Mouse (Mus musculus) forebrain, embryonic 11.5 days (tissue): ENCODE data around the gene Sat2. TPM values are rescaled to one million over a fixed set of nuclear protein-coding genes. Genes with fewer than 3 reads are reported as not detected.

Experiments used
- ATAC-seq: fragments of 200-750 bp; cut with Nextera tagmentation; replicated peaks from 2 replicates; pipeline ENCODE4 v1.8.0; 2017; ENCODE audit warnings: moderate TSS enrichment; ENCODE audit not compliant: low FRiP score
- DNase-seq: peaks from one replicate; pipeline ENCODE4 v3.0.0-alpha.2; 2017; ENCODE audit warnings: low spot score
- H3K27ac ChIP-seq: fragments of 300-500 bp; sonication (generic); 2 replicates; pipeline ENCODE4 v1.5.1; 2014; ENCODE audit warnings: low read depth, low read length
- H3K27me3 ChIP-seq: fragments of 300-500 bp; sonication (generic); 2 replicates; pipeline ENCODE4 v1.6.1; 2014; ENCODE audit warnings: mild to moderate bottlenecking, low read length, mixed read lengths; ENCODE audit not compliant: control insufficient read depth, insufficient read depth
- H3K36me3 ChIP-seq: fragments of 300-500 bp; sonication (generic); 2 replicates; pipeline ENCODE4 v1.6.1; 2014; ENCODE audit warnings: mild to moderate bottlenecking, low read length, moderate library complexity, mixed read lengths; ENCODE audit not compliant: control insufficient read depth, insufficient read depth
- H3K4me1 ChIP-seq: fragments of 300-500 bp; sonication (generic); replicated peaks from 2 replicates; pipeline ENCODE4 v1.6.1; 2014; ENCODE audit warnings: low read length, mixed read lengths; ENCODE audit not compliant: control insufficient read depth, insufficient read depth
- H3K4me2 ChIP-seq: fragments of 300-500 bp; sonication (generic); 2 replicates; pipeline ENCODE4 v1.6.1; 2014; ENCODE audit warnings: low read depth, mild to moderate bottlenecking, low read length, moderate library complexity, mixed read lengths; ENCODE audit not compliant: severe bottlenecking
- H3K4me3 ChIP-seq: fragments of 300-500 bp; sonication (generic); 2 replicates; pipeline ENCODE4 v1.5.1; 2014; ENCODE audit warnings: low read depth, low read length
- H3K9ac ChIP-seq: fragments of 300-500 bp; sonication (generic); 2 replicates; pipeline ENCODE4 v1.6.1; 2014; ENCODE audit warnings: low read length
- H3K9me3 ChIP-seq: fragments of 300-500 bp; sonication (generic); 2 replicates; pipeline ENCODE4 v1.6.1; 2016; ENCODE audit warnings: low read length, mixed read lengths; ENCODE audit not compliant: control insufficient read depth
- WGBS: fragments of 180-500 bp; shearing (Covaris S2); extraction: QIAGEN DNeasy Blood & Tissue Kit; methylation state at CpG from one replicate; pipeline ENCODE4 v1.1.7; 2014; 5-methylcytosine and 5-hydroxymethylcytosine counted together
- polyA plus RNA-seq: library from polyadenylated mRNA; unstranded; fragments of >200 nt; fragmentation: Nextera tagmentation; extraction: Ambion mirVana; gene quantifications from 2 replicates; pipeline ENCODE4 v1.2.1, GENCODE M21; 2014

Sat2 gene
- polyA plus RNA-seq, 1 experiment from 2014 or later: 17.7 TPM

DNA sequence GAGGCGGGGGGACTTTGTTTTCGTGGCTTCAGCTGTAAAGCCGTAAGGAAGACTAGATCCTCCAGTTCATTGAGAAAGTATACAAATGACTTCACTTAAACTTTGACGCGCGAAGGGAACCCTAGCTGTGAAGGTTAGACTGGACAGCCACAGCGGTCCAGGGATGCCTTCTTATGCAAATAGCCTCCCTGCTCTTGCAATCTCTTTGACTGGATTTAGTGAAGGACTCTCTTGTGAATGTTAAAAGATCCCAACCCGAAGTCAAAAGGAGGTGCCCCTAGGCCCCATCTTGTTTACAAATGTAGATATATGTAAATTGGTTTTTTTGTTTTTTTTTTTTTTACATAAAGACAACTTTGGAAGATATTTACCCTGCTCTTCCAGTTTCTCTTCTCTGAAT lies 40.0 kb upstream of the Sat2 start:
- Histone ChIP-seq H3K4me2 (peak overlapping the region; percentile 69), H3K4me3 (peak overlapping the region; percentile 81), H3K36me3 (no peaks in the 10 kb centered on the region), H3K9me3 (no peaks in the 10 kb centered on the region), H3K27ac (peak overlapping the region; percentile 84; the same call in 1 of the 2 replicates), H3K27me3 (no peaks in the 10 kb centered on the region), H3K4me1 (peaks cover 13% of the 10 kb centered on the region), H3K9ac (peak overlapping the region; percentile 77)
- ATAC-seq: no peak
- WGBS: 1% methylated on average over 8 of the region's 8 CpGs
- no peak for DNase-seq

- H3K9ac ChIP-seq: no peak overlapping the region
- WGBS: 67% methylated on average over 9 of the region's 9 CpGs
Measured at GRCm38 (mm10) chr11:69582230-69582805, 39.5 kb upstream of the Sat2 start.

GRCm38 (mm10) chr11:69584008-69584407 lies 37.8 kb upstream of the Sat2 start:
- DNase-seq (no peak), ATAC-seq (no peak)
- Histone ChIP-seq H3K9me3 (no peaks in the 10 kb centered on the region), H3K9ac (no peak overlapping the region), H3K27ac (no peak overlapping the region), H3K4me3 (no peak overlapping the region), H3K27me3 (no peaks in the 10 kb centered on the region), H3K4me1 (no peaks in the 10 kb centered on the region; the same call in 1 of the 2 replicates), H3K36me3 (peaks cover under 1% of the 10 kb centered on the region; the same call in 1 of the 2 replicates), H3K4me2 (no peak overlapping the region)
- WGBS: 92% methylated on average over 7 of the region's 7 CpGs

More at GRCm38 (mm10) chr11:69582230-69582805, 39.5 kb upstream of the Sat2 start:
- peaks cover 9% of the 10 kb centered on the region for H3K4me1 ChIP-seq
- peak overlapping the region; percentile 81 for H3K4me3 ChIP-seq
- H3K27me3 ChIP-seq: no peaks in the 10 kb centered on the region
- no peaks in the 10 kb centered on the region for H3K36me3 ChIP-seq
- DNase-seq (no peak), ATAC-seq (no peak)
- H3K4me2 ChIP-seq: peak overlapping the region; percentile 69
- H3K9me3 ChIP-seq: no peaks in the 10 kb centered on the region
- H3K27ac ChIP-seq: no peak overlapping the region

DNA sequence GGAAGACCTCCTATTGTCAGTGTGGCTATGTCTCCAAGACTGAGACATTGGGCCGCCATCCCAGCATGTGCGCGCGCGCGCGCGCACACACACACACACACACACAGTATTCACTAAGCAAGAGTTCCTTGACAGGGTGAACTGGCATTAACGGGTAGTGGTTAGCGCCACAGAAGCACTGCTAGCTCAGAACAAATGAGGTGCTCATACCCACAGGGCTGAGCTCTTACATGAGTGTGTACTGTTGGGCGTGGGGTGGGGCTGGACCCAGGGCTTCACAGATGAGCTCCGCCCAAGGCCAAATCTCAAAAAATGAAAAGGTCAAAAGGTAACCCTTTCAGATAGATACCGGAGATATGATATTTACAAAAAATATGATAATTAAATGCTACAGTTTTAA lies 36.9 kb upstream of the Sat2 start:
- peaks cover 5% of the 10 kb centered on the region for H3K36me3 ChIP-seq

GRCm38 (mm10) chr11:69585718-69586325 lies 36.0 kb upstream of the Sat2 start:
- H3K4me2 ChIP-seq: no peak overlapping the region
- peaks cover 7% of the 10 kb centered on the region for H3K36me3 ChIP-seq
- no peak for DNase-seq
- H3K27ac ChIP-seq: no peak overlapping the region
- no peaks in the 10 kb centered on the region for H3K9me3 ChIP-seq
- H3K4me1 ChIP-seq: no peaks in the 10 kb centered on the region; the same call in 1 of the 2 replicates
- H3K27me3 ChIP-seq: no peaks in the 10 kb centered on the region
- H3K9ac ChIP-seq: no peak overlapping the region
- WGBS: 89% methylated on average over 7 of the region's 7 CpGs
- H3K4me3 ChIP-seq: no peak overlapping the region
- ATAC-seq: no peak

More for the DNA sequence above, 36.9 kb upstream of the Sat2 start:
- Histone ChIP-seq H3K4me2 (no peak overlapping the region), H3K9me3 (no peaks in the 10 kb centered on the region), H3K4me1 (no peaks in the 10 kb centered on the region; the same call in 1 of the 2 replicates), H3K9ac (no peak overlapping the region), H3K27ac (no peak overlapping the region), H3K4me3 (no peak overlapping the region), H3K27me3 (no peaks in the 10 kb centered on the region)
- 95% methylated on average over 13 of the region's 13 CpGs for WGBS
- DNase-seq: no peak
- no peak for ATAC-seq

GRCm38 (mm10) chr11:69589207-69589834 lies 32.5 kb upstream of the Sat2 start:
- Histone ChIP-seq H3K27me3 (no peaks in the 10 kb centered on the region), H3K4me2 (no peak overlapping the region), H3K27ac (no peak overlapping the region), H3K4me1 (no peaks in the 10 kb centered on the region), H3K9ac (no peak overlapping the region), H3K9me3 (no peaks in the 10 kb centered on the region), H3K4me3 (no peak overlapping the region), H3K36me3 (peaks cover 11% of the 10 kb centered on the region)
- ATAC-seq (no peak), DNase-seq (no peak)
- 91% methylated on average over 22 of the region's 22 CpGs for WGBS

DNA sequence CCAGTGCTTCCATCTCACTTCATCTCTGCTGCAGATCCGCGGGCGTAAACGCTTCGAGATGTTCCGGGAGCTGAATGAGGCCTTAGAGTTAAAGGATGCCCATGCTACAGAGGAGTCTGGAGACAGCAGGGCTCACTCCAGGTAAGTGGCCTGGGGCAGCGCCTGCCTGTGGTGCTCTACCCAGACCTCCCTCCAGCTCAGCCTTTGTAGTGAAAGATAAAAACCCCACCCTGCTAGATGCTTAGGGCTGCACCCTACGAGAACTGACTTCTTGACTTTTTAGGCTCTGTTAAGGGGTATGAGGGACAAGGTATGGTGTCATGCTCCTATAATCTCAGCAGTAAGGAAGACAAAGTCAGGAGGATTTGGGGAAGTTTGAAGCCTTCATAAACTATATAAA lies 31.2 kb upstream of the Sat2 start:
- no peak overlapping the region for H3K4me2 ChIP-seq
- WGBS: 94% methylated on average over 8 of the region's 8 CpGs
- H3K27ac ChIP-seq: no peak overlapping the region
- H3K9ac ChIP-seq: no peak overlapping the region
- H3K36me3 ChIP-seq: peaks cover 11% of the 10 kb centered on the region
- no peaks in the 10 kb centered on the region for H3K4me1 ChIP-seq
- no peak overlapping the region for H3K4me3 ChIP-seq
- no peaks in the 10 kb centered on the region for H3K27me3 ChIP-seq
- no peak for ATAC-seq
- DNase-seq: no peak
- H3K9me3 ChIP-seq: no peaks in the 10 kb centered on the region

DNA sequence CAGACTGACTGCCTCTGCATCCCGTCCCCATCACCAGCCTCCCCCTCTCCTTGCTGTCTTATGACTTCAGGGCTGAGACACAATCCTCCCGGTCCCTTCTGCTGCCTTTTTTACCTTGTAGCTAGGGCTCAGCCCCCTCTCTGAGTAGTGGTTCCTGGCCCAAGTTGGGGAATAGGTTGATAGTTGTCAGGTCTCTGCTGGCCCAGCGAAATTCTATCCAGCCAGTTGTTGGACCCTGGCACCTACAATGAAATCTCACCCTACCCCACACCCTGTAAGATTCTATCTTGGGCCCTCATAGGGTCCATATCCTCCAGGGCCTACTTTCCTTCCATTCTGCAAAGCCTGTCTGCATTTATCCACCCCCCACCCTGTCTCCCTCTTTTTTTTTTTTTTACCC lies 30.4 kb upstream of the Sat2 start:
- Histone ChIP-seq H3K36me3 (peaks cover 11% of the 10 kb centered on the region), H3K27me3 (no peaks in the 10 kb centered on the region), H3K9ac (no peak overlapping the region), H3K9me3 (no peaks in the 10 kb centered on the region), H3K27ac (no peak overlapping the region), H3K4me3 (no peak overlapping the region), H3K4me1 (no peaks in the 10 kb centered on the region), H3K4me2 (no peak overlapping the region)
- DNase-seq: no peak
- ATAC-seq: no peak
- 88% methylated on average over 3 of the region's 3 CpGs for WGBS
